Mouse (Mus musculus): ENCODE results near the gene Adam1b. TPM values are rescaled to one million over a fixed set of nuclear protein-coding genes. Genes with fewer than 3 reads are reported as not detected.
"Not testable (repeated sequence)": the region's sequence is repeated elsewhere in the genome, so short reads cannot be mapped to it uniquely, and the experiment has no call there.

The Adam1b gene
- polyA plus RNA-seq, 1 experiment from 2014 or later, result not detected

GRCm38 (mm10) chr5:121534521-121534920, 31.3 kb upstream of the Adam1b start:
- no peak overlapping the region for H3K9ac ChIP-seq
- H3K4me2 ChIP-seq, result no peak overlapping the region
- no peaks in the 10 kb centered on the region for H3K9me3 ChIP-seq (replicated peaks)
- no peaks in the 10 kb centered on the region for H3K27me3 ChIP-seq
- no peaks in the 10 kb centered on the region for H3K4me1 ChIP-seq
- no peak overlapping the region for H3K4me3 ChIP-seq
- no peak for ATAC-seq
- peaks cover 83% of the 10 kb centered on the region for H3K36me3 ChIP-seq (ENCODE audit: poor library complexity, severe bottlenecking)
- 91% methylated on average over 5 of the region's 5 CpGs for WGBS
- H3K27ac ChIP-seq, result no peak overlapping the region

- ATAC-seq, result no peak
- 88% methylated on average over 8 of the region's 8 CpGs for WGBS
- H3K36me3 ChIP-seq (ENCODE audit: poor library complexity, severe bottlenecking), result peaks cover 80% of the 10 kb centered on the region
- no peaks in the 10 kb centered on the region for H3K4me1 ChIP-seq
- no peaks in the 10 kb centered on the region for H3K9me3 ChIP-seq (replicated peaks)
- no peak overlapping the region for H3K4me3 ChIP-seq
- H3K27me3 ChIP-seq, result no peaks in the 10 kb centered on the region
- no peak overlapping the region for H3K4me2 ChIP-seq
- no peak overlapping the region for H3K9ac ChIP-seq
- no peak overlapping the region for H3K27ac ChIP-seq
Measured at GRCm38 (mm10) chr5:121526961-121527360, 23.7 kb upstream of the Adam1b start.

DNA sequence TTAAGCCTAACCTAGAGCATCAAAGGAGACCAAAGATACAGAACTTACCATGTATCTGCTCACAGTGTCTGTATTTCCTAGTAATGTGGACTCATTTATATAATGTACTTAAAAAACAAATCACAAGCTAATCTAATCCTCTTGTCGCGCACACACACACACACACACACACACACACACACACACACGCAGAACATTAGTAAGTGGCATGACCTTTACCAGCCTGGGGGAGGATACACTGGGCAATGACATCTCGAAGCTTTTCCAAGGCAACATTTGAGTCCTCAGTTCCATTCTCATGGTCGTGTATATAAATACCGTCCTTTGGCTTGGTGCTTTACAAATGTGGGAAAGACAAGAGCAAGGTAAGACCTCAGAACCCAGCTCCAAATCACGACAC, 23.3 kb upstream of the Adam1b start:
- 91% methylated on average over 7 of the region's 7 CpGs for WGBS

DNA sequence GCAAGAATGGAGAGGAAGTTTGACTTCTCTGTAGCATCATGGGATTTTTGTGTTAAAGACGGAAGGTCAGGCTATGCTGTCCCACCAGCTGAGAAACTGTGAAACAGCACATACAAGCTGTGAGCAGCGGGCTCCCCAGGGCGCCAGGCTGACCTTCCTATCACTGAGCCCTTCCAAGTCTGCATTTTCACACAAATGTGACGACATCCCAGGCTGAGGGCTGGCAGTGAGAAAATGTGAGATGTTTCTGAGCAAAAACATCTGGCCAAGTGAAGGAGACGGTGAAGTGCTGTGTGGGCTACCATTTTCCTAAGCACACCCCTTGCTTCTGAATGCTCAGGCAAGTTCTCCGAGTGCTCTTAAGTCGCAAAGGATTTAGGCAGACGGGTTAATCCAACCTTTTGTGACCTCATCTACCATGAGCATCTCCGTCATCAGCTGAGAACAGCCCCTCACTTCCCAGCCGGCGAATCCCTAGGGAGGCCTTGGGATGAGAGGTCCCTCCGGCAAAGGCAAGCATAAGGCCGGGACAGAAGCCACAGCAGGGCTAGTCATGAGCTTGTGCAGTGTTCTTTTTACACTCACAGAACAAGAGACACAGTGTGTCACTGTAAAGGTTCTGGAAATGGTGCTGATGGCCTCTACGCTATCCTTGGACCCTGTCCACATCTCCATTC, 22.7 kb upstream of the Adam1b start:
- Histone ChIP-seq H3K36me3 (ENCODE audit: poor library complexity, severe bottlenecking) (peaks cover 81% of the 10 kb centered on the region), H3K27ac (no peak overlapping the region), H3K4me3 (no peak overlapping the region), H3K9ac (no peak overlapping the region), H3K9me3 (replicated peaks) (no peaks in the 10 kb centered on the region), H3K4me2 (no peak overlapping the region), H3K4me1 (no peaks in the 10 kb centered on the region), H3K27me3 (no peaks in the 10 kb centered on the region)
- 90% methylated on average over 14 of the region's 14 CpGs for WGBS
- ATAC-seq, result no peak

More for the DNA sequence above, 23.3 kb upstream of the Adam1b start:
- no peaks in the 10 kb centered on the region for H3K4me1 ChIP-seq
- H3K36me3 ChIP-seq (ENCODE audit: poor library complexity, severe bottlenecking), result peaks cover 81% of the 10 kb centered on the region
- H3K27ac ChIP-seq, result no peak overlapping the region
- no peak overlapping the region for H3K4me2 ChIP-seq
- no peaks in the 10 kb centered on the region for H3K27me3 ChIP-seq
- no peak overlapping the region for H3K9ac ChIP-seq
- H3K4me3 ChIP-seq, result no peak overlapping the region
- H3K9me3 ChIP-seq (replicated peaks), result no peaks in the 10 kb centered on the region
- ATAC-seq, result no peak

DNA sequence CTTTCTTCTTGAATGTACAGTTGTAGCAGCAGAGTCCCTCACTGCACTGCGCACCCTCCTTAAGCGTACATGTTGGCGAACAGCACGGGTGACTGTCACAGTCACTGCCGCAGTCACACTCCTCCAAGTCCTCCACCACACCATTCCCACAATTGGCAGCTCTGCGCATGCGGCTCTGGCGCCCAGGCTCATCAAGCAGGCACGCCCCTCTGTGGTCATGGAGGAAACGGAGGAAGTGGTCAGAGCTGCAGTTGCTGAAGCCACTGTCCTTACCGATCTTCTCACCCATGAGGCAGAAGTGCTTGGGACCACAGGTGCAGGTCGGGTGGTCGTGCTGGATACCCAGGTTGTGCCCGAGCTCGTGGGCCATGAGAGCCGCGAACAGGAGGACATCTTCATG, 16.5 kb upstream of the Adam1b start:
- H3K9me3 ChIP-seq (replicated peaks); H3K4me2 ChIP-seq; H3K27me3 ChIP-seq; H3K27ac ChIP-seq; H3K4me3 ChIP-seq; H3K4me1 ChIP-seq; ATAC-seq; H3K9ac ChIP-seq: not testable (repeated sequence)
- peaks cover 49% of the 10 kb centered on the region for H3K36me3 ChIP-seq (ENCODE audit: poor library complexity, severe bottlenecking)
- WGBS, result 94% methylated on average over 11 of the region's 17 CpGs

GRCm38 (mm10) chr5:121518983-121519382, 15.7 kb upstream of the Adam1b start:
- ATAC-seq, result no peak
- H3K4me1 ChIP-seq, result no peaks in the 10 kb centered on the region
- no peak overlapping the region for H3K4me3 ChIP-seq
- 96% methylated on average over 9 of the region's 9 CpGs for WGBS
- H3K27me3 ChIP-seq, result no peaks in the 10 kb centered on the region
- no peak overlapping the region for H3K9ac ChIP-seq
- peaks cover 41% of the 10 kb centered on the region for H3K36me3 ChIP-seq (ENCODE audit: poor library complexity, severe bottlenecking)
- no peaks in the 10 kb centered on the region for H3K9me3 ChIP-seq (replicated peaks)
- H3K4me2 ChIP-seq, result no peak overlapping the region
- no peak overlapping the region for H3K27ac ChIP-seq

DNA sequence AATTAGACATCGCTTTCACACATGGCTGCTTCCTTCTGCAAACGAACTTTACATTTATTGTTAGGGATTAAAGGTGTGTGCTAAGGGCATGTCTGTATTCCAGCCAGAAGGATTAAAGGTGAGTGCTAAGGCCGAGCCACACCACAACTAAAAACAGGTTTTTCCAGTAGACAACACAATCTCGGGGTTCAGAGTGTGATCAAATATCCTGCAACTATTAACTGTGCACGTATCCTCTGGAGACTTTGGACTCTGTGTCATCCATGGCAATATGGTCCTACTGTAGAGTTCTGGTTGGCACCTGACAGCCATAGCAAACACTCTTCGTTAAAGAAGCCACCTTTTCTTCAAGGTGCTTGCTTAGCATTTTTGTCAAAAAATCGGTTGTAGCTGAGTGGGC, 6.8 kb upstream of the Adam1b start:
- no peaks in the 10 kb centered on the region for H3K9me3 ChIP-seq (replicated peaks)
- 78% methylated on average over 7 of the region's 7 CpGs for WGBS
- H3K4me2 ChIP-seq, result no peak overlapping the region
- no peak overlapping the region for H3K27ac ChIP-seq
- H3K27me3 ChIP-seq, result no peaks in the 10 kb centered on the region
- H3K4me3 ChIP-seq, result no peak overlapping the region
- H3K4me1 ChIP-seq, result no peaks in the 10 kb centered on the region
- H3K9ac ChIP-seq, result no peak overlapping the region
- H3K36me3 ChIP-seq (ENCODE audit: poor library complexity, severe bottlenecking), result no peaks in the 10 kb centered on the region
- ATAC-seq, result no peak

DNA sequence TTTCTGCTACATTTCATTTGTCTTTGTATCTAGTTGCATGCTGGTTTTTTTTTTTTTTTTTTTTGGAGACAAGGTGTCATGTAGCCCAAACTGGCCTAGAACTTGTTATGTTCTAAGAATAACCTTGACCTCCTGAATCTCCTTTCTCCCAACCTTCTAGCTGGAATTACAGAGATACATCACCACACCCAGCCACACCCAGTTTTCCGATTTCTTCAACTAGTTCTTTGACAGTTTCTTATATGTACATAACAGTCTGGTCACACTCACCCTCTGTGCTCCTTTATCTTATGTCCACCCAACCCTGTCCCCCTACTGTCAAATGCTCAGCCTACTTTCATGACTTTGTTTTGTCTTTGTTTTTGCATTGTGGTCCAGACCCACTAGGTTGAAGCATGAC, 3.6 kb upstream of the Adam1b start:
- no peak overlapping the region for H3K27ac ChIP-seq
- ATAC-seq, result no peak
- H3K36me3 ChIP-seq (ENCODE audit: poor library complexity, severe bottlenecking), result no peaks in the 10 kb centered on the region
- no peaks in the 10 kb centered on the region for H3K27me3 ChIP-seq
- no peak overlapping the region for H3K4me2 ChIP-seq
- no peaks in the 10 kb centered on the region for H3K9me3 ChIP-seq (replicated peaks)
- no peaks in the 10 kb centered on the region for H3K4me1 ChIP-seq
- 77% methylated on average over 1 of the region's 1 CpGs for WGBS
- H3K9ac ChIP-seq, result no peak overlapping the region
- no peak overlapping the region for H3K4me3 ChIP-seq

- not testable (repeated sequence) for H3K9ac ChIP-seq; H3K4me1 ChIP-seq; ATAC-seq; H3K27me3 ChIP-seq; H3K36me3 ChIP-seq (ENCODE audit: poor library complexity, severe bottlenecking); H3K9me3 ChIP-seq (replicated peaks); H3K4me2 ChIP-seq; H3K27ac ChIP-seq; H3K4me3 ChIP-seq
- 85% methylated on average over 11 of the region's 17 CpGs for WGBS
Measured at GRCm38 (mm10) chr5:121501424-121501996, 1.7 kb downstream of the Adam1b start.

DNA sequence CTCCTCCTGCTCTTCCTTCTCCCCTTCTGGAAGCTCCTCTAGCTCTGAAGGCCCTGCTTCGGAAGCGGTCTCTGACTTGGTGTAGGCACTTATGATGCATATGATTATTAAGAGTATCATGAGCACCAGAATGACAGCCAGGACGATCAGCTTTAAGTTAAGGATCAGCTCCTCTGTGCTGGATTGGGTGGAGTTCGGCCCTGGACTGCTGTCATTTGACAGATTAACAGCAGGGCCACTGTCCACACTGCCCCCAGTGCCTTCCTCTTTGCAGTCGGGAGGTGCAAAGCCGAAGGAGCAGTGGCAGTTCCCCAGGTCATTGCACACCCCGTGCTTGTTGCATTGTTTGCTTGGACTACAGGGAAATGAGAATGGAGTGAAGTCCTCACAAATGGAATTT, 2.5 kb downstream of the Adam1b start:
- Histone ChIP-seq H3K4me2 (no peak overlapping the region), H3K4me1 (no peaks in the 10 kb centered on the region), H3K27ac (no peak overlapping the region), H3K27me3 (no peaks in the 10 kb centered on the region), H3K9ac (no peak overlapping the region), H3K4me3 (no peak overlapping the region), H3K36me3 (ENCODE audit: poor library complexity, severe bottlenecking) (no peaks in the 10 kb centered on the region), H3K9me3 (replicated peaks) (no peaks in the 10 kb centered on the region)
- 73% methylated on average over 7 of the region's 7 CpGs for WGBS
- no peak for ATAC-seq

DNA sequence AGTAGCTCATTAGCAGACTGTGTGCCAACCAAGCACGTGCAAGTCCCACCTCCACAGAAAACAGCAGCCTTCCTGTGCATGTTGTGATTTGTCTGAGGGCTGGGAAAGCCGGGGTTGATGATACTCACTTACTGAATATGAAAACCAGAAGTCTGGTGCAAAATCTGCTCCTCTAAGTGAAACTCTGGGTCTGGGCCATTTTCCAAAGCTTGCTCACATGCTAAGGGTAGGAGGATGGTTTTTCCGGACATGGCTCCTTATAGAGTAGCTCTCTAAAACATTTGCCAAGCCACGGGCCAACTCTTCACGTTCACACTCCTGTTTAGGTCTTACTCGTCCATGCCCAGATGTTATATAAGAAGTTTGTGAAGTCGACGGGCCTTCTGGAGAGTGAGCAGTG, 9.9 kb downstream of the Adam1b start:
- H3K27ac ChIP-seq, result no peak overlapping the region
- no peak for ATAC-seq
- no peaks in the 10 kb centered on the region for H3K36me3 ChIP-seq (ENCODE audit: poor library complexity, severe bottlenecking)
- 76% methylated on average over 8 of the region's 8 CpGs for WGBS
- H3K4me3 ChIP-seq, result no peak overlapping the region
- no peaks in the 10 kb centered on the region for H3K27me3 ChIP-seq
- no peak overlapping the region for H3K9ac ChIP-seq
- H3K4me1 ChIP-seq, result no peaks in the 10 kb centered on the region
- H3K9me3 ChIP-seq (replicated peaks), result no peaks in the 10 kb centered on the region
- H3K4me2 ChIP-seq, result no peak overlapping the region

DNA sequence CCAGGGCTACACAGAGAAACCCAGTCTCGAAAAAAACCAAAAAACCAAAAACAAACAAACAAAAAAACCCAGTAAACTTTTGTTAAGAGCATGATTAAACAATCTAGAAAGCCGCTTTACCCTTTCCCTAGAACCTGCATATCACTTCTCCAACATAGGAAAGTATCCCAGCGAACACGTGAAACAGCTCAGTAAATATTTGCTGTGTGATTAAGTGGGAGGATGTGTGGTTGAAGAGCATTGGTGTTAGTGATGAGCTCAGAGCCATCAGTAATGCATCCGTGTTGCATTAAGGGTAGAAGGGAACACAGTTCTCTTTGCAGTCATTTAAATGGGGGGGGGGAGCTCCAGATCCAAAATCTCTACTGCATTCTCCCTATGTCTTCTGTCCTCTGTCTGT, 18.4 kb downstream of the Adam1b start:
- Histone ChIP-seq H3K4me2 (no peak overlapping the region), H3K4me3 (no peak overlapping the region), H3K27ac (no peak overlapping the region), H3K9me3 (replicated peaks) (no peaks in the 10 kb centered on the region), H3K27me3 (no peaks in the 10 kb centered on the region), H3K36me3 (ENCODE audit: poor library complexity, severe bottlenecking) (no peaks in the 10 kb centered on the region), H3K4me1 (no peaks in the 10 kb centered on the region), H3K9ac (no peak overlapping the region)
- no peak for ATAC-seq
- WGBS, result 85% methylated on average over 5 of the region's 5 CpGs

DNA sequence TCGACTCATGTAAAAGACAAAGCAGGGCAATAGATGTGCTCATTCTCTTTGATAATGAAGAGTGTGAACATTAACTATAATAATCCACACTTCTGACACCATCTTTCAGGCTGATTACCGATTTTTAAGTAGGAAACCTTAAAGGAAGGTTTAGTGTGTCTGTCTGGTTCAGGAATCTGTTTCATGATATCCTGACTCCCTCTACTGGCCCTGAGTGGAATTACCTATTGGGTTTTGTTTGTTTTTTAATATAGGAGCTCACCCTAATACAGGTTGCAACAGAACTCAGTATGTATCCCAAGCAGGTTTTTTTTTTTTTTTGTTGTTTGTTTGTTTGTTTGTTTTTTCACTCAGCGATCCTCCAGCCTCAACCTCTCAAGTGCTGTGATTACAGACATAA, 25.6 kb downstream of the Adam1b start:
- no peaks in the 10 kb centered on the region for H3K4me1 ChIP-seq
- no peak overlapping the region for H3K9ac ChIP-seq
- H3K27me3 ChIP-seq, result no peaks in the 10 kb centered on the region
- H3K4me3 ChIP-seq, result no peak overlapping the region
- H3K27ac ChIP-seq, result no peak overlapping the region
- H3K9me3 ChIP-seq (replicated peaks), result no peaks in the 10 kb centered on the region
- no peaks in the 10 kb centered on the region for H3K36me3 ChIP-seq (ENCODE audit: poor library complexity, severe bottlenecking)
- ATAC-seq, result no peak
- no peak overlapping the region for H3K4me2 ChIP-seq
- WGBS, result 36% methylated on average over 3 of the region's 3 CpGs

Data from forebrain, embryonic 13.5 days (tissue).